Mouse (Mus musculus): Measurements from ENCODE around the gene Slc2a10.
"Not testable (repeated sequence)": the region's sequence is repeated elsewhere in the genome, so short reads cannot be mapped to it uniquely, and the experiment has no call there.

DNA sequence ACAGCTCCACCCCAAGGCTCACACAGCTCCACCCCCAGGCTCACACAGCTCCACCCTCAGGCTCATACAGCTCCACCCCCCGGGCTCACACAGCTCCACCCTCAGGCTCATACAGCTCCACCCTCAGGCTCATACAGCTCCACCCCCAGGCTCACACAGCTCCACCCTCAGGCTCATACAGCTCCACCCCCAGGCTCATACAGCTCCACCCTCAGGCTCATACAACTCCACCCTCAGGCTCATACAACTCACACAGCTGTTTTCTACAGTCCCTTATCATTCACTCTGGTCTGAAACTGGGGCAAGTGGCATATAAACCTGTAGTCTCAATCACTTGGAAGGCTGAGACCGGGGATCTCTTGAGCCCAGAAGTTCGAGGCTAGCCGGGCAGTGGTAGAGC lies 7.9 kb downstream of the Slc2a10 start:
- TF ChIP-seq CTCF, EP300 (IDR thresholded peaks at IDR 0.05; ENCODE audit: low read depth): not testable (repeated sequence)

Measured in liver, postnatal 0 days (tissue).